Mouse (Mus musculus) liver, embryonic 11.5 days (tissue): ENCODE results near the gene Cfap97d1. TPM values are rescaled to one million over a fixed set of nuclear protein-coding genes. Genes with fewer than 3 reads are reported as not detected.

Experiments
- ATAC-seq: fragments of 200-750 bp; cut with Nextera tagmentation; replicated peaks from 2 replicates; pipeline ENCODE4 v1.8.0; 2017; ENCODE audit warnings: moderate number of reproducible peaks, mild to moderate bottlenecking, moderate TSS enrichment, moderate library complexity; ENCODE audit not compliant: low FRiP score
- DNase-seq: peaks from one replicate; pipeline ENCODE4 v3.0.0-alpha.2; 2017; ENCODE audit warnings: low spot score
- H3K27ac ChIP-seq: fragments of 300-500 bp; sonication (generic); 2 replicates; pipeline ENCODE4 v1.5.1; 2014; ENCODE audit warnings: mild to moderate bottlenecking, low read depth, low read length, control low read depth
- H3K27me3 ChIP-seq: fragments of 300-500 bp; sonication (generic); replicated peaks from 2 replicates; pipeline ENCODE4 v1.6.1; 2014; ENCODE audit warnings: low read length, mixed read lengths; ENCODE audit not compliant: control insufficient read depth, insufficient read depth
- H3K36me3 ChIP-seq: fragments of 300-500 bp; sonication (generic); 2 replicates; pipeline ENCODE4 v1.6.1; 2014; ENCODE audit warnings: mild to moderate bottlenecking, low read length, moderate library complexity, mixed read lengths; ENCODE audit not compliant: control insufficient read depth, insufficient read depth
- H3K4me1 ChIP-seq: fragments of 300-500 bp; sonication (generic); replicated peaks from 2 replicates; pipeline ENCODE4 v1.6.1; 2014; ENCODE audit warnings: low read length, mixed read lengths; ENCODE audit not compliant: control insufficient read depth, insufficient read depth
- H3K4me2 ChIP-seq: fragments of 300-500 bp; sonication (generic); 2 replicates; pipeline ENCODE4 v1.6.1; 2014; ENCODE audit warnings: mild to moderate bottlenecking, control low read depth, moderate library complexity
- H3K4me3 ChIP-seq: fragments of 300-500 bp; sonication (generic); 2 replicates; pipeline ENCODE4 v1.5.1; 2014; ENCODE audit warnings: low read depth, low read length, control low read depth
- H3K9ac ChIP-seq: fragments of 300-500 bp; sonication (generic); 2 replicates; pipeline ENCODE4 v1.6.1; 2014; ENCODE audit warnings: low read depth, low read length, control low read depth
- H3K9me3 ChIP-seq: fragments of 300-500 bp; sonication (generic); 2 replicates; pipeline ENCODE4 v1.6.1; 2016; ENCODE audit warnings: low read length, inconsistent platforms, mixed read lengths; ENCODE audit not compliant: control insufficient read depth
- WGBS: fragments of 180-500 bp; shearing (Covaris S2); extraction: QIAGEN DNeasy Blood & Tissue Kit; methylation state at CpG from one replicate; pipeline ENCODE4 v1.1.7; 2014; 5-methylcytosine and 5-hydroxymethylcytosine counted together
- polyA plus RNA-seq: library from polyadenylated mRNA; unstranded; fragments of >200 nt; fragmentation: Nextera tagmentation; extraction: Ambion mirVana; gene quantifications from 2 replicates; pipeline ENCODE4 v1.2.1, GENCODE M21; 2014

The Cfap97d1 gene
- not detected in 2 replicates for polyA plus RNA-seq

- peak within 1 kb of the TSS; percentile 100 for H3K4me2 ChIP-seq
- peak within 1 kb of the TSS; percentile 73 for H3K9ac ChIP-seq
- ATAC-seq, result peak; percentile 80
- DNase-seq, result peak; percentile 90
- under 1% methylated on average over 71 of the region's 71 CpGs for WGBS
- H3K4me3 ChIP-seq, result peak within 1 kb of the TSS; percentile 74
- H3K4me1 ChIP-seq, result peaks cover 14% of the 10 kb centered on the region
- no peaks in the 10 kb centered on the region; the same call in 1 of the 2 replicates for H3K36me3 ChIP-seq
- no peaks in the 10 kb centered on the region for H3K9me3 ChIP-seq
- H3K27ac ChIP-seq, result peak within 1 kb of the TSS; percentile 77
- H3K27me3 ChIP-seq, result peaks cover 7% of the 10 kb centered on the region; the same call in 1 of the 2 replicates
Observed at GRCm38 (mm10) chr11:101984054-101985025, at the start of gene Cfap97d1. Gene Cfap97d1, plus strand, starts transcription at chr11:101984279.

- H3K27ac ChIP-seq, result no peak overlapping the region
- WGBS, result 88% methylated on average over 3 of the region's 3 CpGs
- H3K4me1 ChIP-seq, result peaks cover 4% of the 10 kb centered on the region
- no peaks in the 10 kb centered on the region for H3K9me3 ChIP-seq
- no peak overlapping the region for H3K9ac ChIP-seq
- DNase-seq (no peak), ATAC-seq (no peak)
- no peaks in the 10 kb centered on the region for H3K36me3 ChIP-seq
- H3K27me3 ChIP-seq, result peaks cover 21% of the 10 kb centered on the region
- H3K4me3 ChIP-seq, result no peak overlapping the region
- no peak overlapping the region for H3K4me2 ChIP-seq
Observed at GRCm38 (mm10) chr11:101935743-101936142, 48.3 kb upstream of the Cfap97d1 start.

GRCm38 (mm10) chr11:101936421-101936820 is 47.7 kb upstream of the Cfap97d1 start:
- Histone ChIP-seq H3K4me2 (peak overlapping the region; percentile 80), H3K4me1 (peaks cover 4% of the 10 kb centered on the region), H3K36me3 (no peaks in the 10 kb centered on the region), H3K9ac (peak overlapping the region; percentile 25; the same call in 1 of the 2 replicates), H3K27ac (no peak overlapping the region), H3K27me3 (peaks cover 21% of the 10 kb centered on the region), H3K9me3 (no peaks in the 10 kb centered on the region), H3K4me3 (peak overlapping the region; percentile 44)
- WGBS, result 23% methylated on average over 7 of the region's 7 CpGs
- no peak for DNase-seq
- ATAC-seq, result no peak

GRCm38 (mm10) chr11:101937108-101937507 is 47.0 kb upstream of the Cfap97d1 start:
- H3K4me3 ChIP-seq, result peak overlapping the region; percentile 44
- no peaks in the 10 kb centered on the region for H3K36me3 ChIP-seq
- WGBS, result under 1% methylated on average over 32 of the region's 32 CpGs
- H3K9me3 ChIP-seq, result no peaks in the 10 kb centered on the region
- peaks cover 4% of the 10 kb centered on the region for H3K4me1 ChIP-seq
- ATAC-seq (no peak), DNase-seq (peak; percentile 52)
- no peak overlapping the region for H3K27ac ChIP-seq
- H3K9ac ChIP-seq, result peak overlapping the region; percentile 61
- H3K4me2 ChIP-seq, result peak overlapping the region; percentile 80
- H3K27me3 ChIP-seq, result peaks cover 21% of the 10 kb centered on the region

- Histone ChIP-seq H3K9me3 (no peaks in the 10 kb centered on the region), H3K27ac (no peak overlapping the region), H3K9ac (no peak overlapping the region), H3K4me2 (no peak overlapping the region), H3K36me3 (no peaks in the 10 kb centered on the region), H3K4me3 (no peak overlapping the region), H3K27me3 (peaks cover 12% of the 10 kb centered on the region), H3K4me1 (no peaks in the 10 kb centered on the region)
- WGBS, result 48% methylated on average over 3 of the region's 3 CpGs
- no peak for DNase-seq
- ATAC-seq, result no peak
Observed at GRCm38 (mm10) chr11:101943055-101943454, 41.0 kb upstream of the Cfap97d1 start.

GRCm38 (mm10) chr11:101946525-101946924 is 37.6 kb upstream of the Cfap97d1 start:
- H3K4me1 ChIP-seq, result no peaks in the 10 kb centered on the region
- H3K9ac ChIP-seq, result no peak overlapping the region
- DNase-seq (no peak), ATAC-seq (no peak)
- H3K27ac ChIP-seq, result no peak overlapping the region
- H3K9me3 ChIP-seq, result no peaks in the 10 kb centered on the region
- peaks cover 5% of the 10 kb centered on the region for H3K27me3 ChIP-seq
- H3K36me3 ChIP-seq, result no peaks in the 10 kb centered on the region
- H3K4me2 ChIP-seq, result no peak overlapping the region
- no peak overlapping the region for H3K4me3 ChIP-seq
- WGBS, result 56% methylated on average over 5 of the region's 5 CpGs

GRCm38 (mm10) chr11:101950021-101950420 is 34.1 kb upstream of the Cfap97d1 start:
- Histone ChIP-seq H3K27me3 (peaks cover 11% of the 10 kb centered on the region), H3K36me3 (no peaks in the 10 kb centered on the region), H3K4me1 (peaks cover 14% of the 10 kb centered on the region), H3K4me2 (no peak overlapping the region), H3K9me3 (no peaks in the 10 kb centered on the region), H3K4me3 (no peak overlapping the region), H3K27ac (no peak overlapping the region), H3K9ac (no peak overlapping the region)
- no peak for DNase-seq
- 79% methylated on average over 5 of the region's 5 CpGs for WGBS
- no peak for ATAC-seq

GRCm38 (mm10) chr11:101952541-101953341 is 31.3 kb upstream of the Cfap97d1 start:
- H3K36me3 ChIP-seq, result no peaks in the 10 kb centered on the region
- peak overlapping the region; percentile 57 for H3K4me2 ChIP-seq
- ATAC-seq (peak; percentile 60), DNase-seq (no peak)
- 0 out of 2 replicates have a peak overlapping the region, but pooled peaks have one; percentile 10 for H3K4me3 ChIP-seq
- peaks cover 12% of the 10 kb centered on the region for H3K27me3 ChIP-seq
- H3K27ac ChIP-seq, result 0 out of 2 replicates have a peak overlapping the region, but pooled peaks have one; percentile 54
- H3K9ac ChIP-seq, result no peak overlapping the region
- peaks cover 14% of the 10 kb centered on the region for H3K4me1 ChIP-seq
- WGBS, result 14% methylated on average over 24 of the region's 24 CpGs
- H3K9me3 ChIP-seq, result no peaks in the 10 kb centered on the region
